Mouse (Mus musculus) right cerebral cortex, postnatal 14 days (tissue): ENCODE results near the gene Astn2.

Experiments
- DNase-seq: peaks from one replicate; pipeline ENCODE4 v3.0.0; 2022

The Astn2 gene

DNA sequence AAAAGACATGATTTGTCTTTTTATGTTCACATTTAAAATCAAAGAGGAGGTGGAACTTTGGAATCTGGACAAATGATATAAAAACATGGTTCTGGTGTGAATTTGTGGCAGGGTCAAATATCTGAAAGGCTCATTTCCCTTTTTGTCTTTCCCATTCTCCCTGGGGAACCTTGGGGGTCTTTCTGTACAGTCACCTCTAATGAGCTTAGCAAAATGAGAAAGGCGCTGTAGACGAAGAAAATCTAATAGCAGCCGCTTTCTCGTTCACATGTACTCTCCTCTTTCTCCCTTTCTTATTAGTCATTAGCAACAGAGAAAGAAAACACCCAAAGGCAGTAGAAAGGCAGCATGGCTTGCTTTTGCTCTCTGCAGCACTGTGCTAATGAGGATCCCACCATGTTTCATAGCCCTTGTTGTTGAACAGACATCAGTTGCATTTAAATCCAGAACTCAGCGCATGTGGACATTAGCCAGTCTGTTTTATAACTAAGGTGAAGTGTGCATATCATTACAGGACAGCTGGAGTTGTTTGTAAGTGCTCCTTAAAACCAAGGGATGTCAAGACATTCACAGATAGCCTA lies 737.3 kb downstream of the Astn2 start:
- no peak for DNase-seq

DNA sequence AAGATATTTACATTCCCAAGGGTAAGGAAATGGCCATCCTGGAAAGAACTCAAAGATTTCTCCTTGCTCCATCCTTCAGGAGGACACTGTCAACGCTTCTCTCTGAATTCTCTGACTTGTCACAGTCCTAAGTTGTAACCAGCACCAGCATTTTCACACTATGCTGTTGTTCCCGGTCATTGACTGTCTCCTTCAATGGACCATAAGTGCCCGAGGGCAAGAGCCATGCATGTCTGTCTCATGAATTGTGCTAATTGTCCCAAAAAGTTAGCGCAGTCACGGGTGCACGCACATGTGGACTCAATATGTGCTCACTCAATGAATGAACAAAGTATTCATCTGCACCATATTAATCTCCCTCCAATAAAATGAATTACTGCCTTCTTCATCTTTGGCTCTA lies 741.2 kb downstream of the Astn2 start:
- DNase-seq: no peak

- DNase-seq: peak; percentile 91
Measured at GRCm38 (mm10) chr4:65654723-65655122, 749.7 kb downstream of the Astn2 start.

GRCm38 (mm10) chr4:65642611-65643010 lies 761.8 kb downstream of the Astn2 start:
- no peak for DNase-seq

DNA sequence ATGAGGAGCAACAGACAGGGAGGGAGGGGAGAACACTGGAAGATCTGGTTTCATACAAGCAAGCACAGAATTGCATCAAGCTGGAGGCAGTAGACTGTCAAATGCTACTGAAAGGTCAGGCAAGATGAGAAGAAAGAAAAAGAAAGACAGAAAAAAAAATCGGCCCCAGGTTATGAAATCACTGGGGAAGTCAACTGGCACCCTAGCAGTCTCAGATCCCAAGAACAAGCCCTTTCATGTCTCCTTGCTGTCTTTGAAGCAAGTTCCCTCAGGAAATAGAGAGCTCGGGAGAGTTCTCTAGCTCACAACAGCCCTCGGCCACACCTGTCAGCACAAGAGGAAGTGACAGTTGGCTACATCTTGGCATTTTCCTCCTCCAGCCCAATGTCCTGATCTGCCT lies 766.2 kb downstream of the Astn2 start:
- DNase-seq: no peak

GRCm38 (mm10) chr4:65620125-65620524 lies 784.3 kb downstream of the Astn2 start:
- DNase-seq: no peak

- no peak for DNase-seq
Measured at GRCm38 (mm10) chr4:65613135-65613534, 791.3 kb downstream of the Astn2 start.

- no peak for DNase-seq
Measured at GRCm38 (mm10) chr4:65610896-65611295, 793.5 kb downstream of the Astn2 start.

- no peak for DNase-seq
Measured at GRCm38 (mm10) chr4:65610329-65610728, 794.1 kb downstream of the Astn2 start.

DNA sequence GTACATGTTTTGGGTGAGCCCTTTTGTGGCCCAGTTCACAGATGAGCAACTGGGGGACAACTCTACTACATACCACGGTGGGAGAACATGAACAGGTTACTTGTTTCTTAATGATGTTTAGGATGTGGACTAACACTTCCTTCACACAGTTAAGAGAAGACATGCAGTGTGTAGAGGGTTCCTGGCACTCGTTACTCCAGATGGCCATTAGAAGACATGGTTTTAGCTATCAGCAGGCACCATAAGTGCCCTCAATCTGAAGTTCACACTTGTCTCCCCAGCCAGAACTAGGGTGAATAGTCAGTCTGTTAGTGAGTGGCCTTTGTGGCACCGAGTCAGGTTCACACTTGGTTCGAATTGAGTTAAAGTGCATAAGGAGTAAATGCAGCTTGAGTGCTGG lies 796.3 kb downstream of the Astn2 start:
- no peak for DNase-seq

DNA sequence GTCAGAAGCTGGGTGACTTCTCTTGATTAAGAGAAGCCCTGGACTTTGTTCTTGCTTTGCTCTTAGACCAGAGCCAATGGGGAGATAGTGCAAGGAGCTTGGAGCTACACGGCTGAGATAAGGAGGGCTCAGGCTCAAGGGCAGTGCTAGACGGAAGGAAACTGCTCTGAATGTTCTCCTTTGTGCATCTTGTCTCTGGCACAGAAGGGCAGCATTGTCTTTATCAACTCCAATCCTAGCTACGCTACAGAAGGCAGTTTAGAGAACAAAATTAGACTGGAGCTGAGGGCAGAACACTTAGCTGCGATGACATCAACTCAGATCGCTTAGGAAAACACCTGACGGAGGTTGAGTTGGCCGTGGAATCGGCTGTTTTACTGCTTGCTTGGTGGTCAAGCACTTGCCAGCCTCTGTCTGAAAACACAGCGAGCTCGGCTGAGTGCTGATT lies 797.2 kb downstream of the Astn2 start:
- no peak for DNase-seq

GRCm38 (mm10) chr4:65605151-65605702 lies 799.2 kb downstream of the Astn2 start:
- no peak for DNase-seq

DNA sequence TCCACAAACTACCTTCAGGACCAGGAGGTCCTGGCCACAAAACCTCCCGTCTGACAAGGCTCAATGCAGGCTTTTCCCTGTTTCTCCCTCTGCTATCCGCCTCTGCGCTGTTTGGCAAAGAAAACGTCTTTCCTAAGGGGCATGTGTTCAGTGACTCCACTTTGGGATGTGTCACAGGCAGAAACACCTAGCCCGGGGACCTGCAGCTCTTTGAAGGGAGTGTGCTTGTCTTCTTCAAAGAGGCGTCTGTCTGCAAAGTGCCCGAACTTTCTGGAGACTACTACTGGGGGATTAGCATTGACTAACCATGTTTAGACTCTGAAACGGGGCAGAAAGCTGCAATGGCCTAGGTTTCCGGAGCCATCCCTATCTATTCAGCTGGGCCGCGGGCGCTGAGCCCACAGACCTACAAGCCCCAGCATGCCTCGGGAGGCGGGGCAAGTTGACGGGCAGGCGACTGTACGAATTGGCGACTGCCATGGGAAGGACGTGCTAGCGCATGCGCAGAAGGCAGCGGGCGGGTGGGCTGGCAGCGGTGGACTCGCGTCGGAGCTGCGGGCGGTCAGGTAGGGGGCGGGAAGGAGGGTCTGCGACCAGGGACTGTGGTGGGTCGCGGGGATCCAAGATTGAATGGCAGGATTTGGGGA lies 799.8 kb downstream of the Astn2 start, which contains the start of gene Trim32:
Trim32 (plus strand) TSS at position 483 of the 647 bp plus-strand sequence.
- DNase-seq: peak; percentile 100

DNA sequence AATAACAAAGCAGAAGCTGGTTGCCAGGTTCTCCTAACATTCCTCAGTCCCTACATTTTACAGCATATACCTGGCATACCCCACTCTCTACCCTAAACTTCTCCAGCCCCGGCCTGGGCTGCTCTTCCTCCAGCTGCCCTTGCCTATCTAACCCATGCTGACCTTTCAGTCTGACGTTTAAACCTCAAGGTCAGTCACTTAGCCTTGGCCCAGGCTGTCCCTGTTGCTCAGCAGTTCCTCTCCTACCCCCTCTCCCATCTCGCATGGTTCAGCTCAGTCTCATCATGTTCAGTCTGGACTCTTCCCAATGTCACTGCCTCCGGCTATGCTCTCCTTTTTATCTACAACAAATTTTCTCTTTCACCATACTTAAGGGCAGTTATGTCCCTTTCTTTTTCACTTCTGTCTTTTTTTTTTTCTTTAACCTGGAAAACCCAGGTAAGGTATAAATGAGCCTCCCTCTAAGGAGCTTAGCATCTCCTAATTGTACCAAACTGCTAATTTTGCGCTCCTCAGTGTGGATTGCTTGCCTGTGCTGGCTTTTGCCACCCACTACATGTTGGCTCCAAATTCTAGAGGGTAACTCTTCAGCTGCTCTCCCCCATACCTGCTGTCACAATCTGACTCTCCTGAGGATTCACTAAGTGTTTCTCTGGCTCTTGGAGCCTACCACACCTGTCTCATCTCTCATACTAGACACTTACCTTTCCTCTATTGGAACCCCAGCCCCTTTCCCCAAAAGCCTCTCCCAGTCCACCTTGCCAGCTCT lies 809.6 kb downstream of the Astn2 start:
- no peak for DNase-seq

- DNase-seq: no peak
Measured at GRCm38 (mm10) chr4:65589780-65590179, 814.6 kb downstream of the Astn2 start.

GRCm38 (mm10) chr4:65586947-65587346 lies 817.5 kb downstream of the Astn2 start:
- DNase-seq: no peak

- DNase-seq: no peak
Measured at GRCm38 (mm10) chr4:65580254-65580653, 824.2 kb downstream of the Astn2 start.

- no peak for DNase-seq
Measured at GRCm38 (mm10) chr4:65565493-65565892, 838.9 kb downstream of the Astn2 start.

DNA sequence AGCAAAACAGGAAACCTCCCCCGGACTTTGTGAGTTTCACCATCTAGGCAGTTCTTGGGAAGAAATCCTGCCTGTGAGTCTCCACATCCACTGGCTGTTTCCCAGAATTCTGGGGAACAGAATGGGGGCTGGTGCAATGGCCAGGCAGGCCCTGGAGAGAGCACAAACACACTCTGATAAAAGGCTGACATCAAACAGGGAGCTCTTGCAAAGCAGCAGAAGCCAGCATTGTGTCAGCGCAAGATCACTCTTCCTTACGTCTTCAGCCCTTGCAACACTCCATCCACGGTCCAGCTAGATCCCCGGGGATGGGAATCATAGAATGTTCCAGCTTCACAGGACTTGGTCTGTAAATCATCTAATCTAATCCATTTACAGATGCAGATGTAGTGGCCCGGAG lies 855.9 kb downstream of the Astn2 start:
- DNase-seq: no peak

DNA sequence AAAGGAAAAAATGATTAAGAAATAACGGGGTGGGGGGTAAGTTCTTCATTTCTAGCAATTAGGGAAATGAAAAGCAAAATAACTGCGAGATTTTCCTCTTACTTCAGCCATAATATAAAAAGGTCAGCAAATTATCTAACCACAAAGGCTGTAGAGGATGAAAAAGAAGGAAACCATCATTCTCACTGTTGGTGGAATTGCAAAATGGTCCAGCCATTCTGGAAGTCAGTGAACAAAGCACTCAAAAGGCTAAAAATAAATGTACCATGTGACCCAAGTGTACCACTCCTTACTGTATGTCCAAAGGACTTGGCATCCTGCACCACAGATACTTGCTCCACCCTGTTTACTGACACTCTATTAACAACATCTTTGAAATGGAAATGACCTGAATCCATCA lies 858.8 kb downstream of the Astn2 start:
- no peak for DNase-seq

DNA sequence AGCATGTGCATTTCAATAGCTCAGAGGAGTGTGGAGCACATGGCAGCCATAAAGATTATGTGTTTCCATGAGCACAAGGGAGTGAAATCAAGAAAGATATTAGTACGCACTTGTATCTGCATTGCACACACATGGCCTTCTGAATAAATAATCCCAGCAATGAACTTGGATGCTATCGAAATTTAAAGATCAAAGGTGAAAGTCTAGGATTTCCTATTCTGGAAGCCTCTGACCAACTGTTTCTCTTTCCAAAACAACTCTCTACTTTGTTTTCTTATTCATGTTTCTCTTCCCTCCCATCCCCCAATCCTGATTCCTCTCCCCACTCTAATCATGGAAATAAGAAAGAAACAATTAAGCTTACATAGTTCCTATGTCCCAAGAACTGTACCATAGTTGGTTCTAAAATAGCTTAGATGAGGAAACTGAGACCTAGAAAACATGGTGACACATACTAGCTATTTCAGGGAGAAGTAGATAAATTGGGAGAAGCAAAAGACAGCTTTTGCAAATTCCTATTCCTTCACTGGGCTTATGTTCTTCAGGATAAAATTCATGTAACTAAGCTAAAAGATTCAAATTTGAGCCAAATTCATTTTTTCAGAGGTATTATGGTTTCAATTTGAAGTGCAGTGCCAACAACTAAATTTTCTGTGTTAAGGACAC lies 872.2 kb downstream of the Astn2 start:
- no peak for DNase-seq

- no peak for DNase-seq
Measured at GRCm38 (mm10) chr4:65531621-65532020, 872.8 kb downstream of the Astn2 start.

DNA sequence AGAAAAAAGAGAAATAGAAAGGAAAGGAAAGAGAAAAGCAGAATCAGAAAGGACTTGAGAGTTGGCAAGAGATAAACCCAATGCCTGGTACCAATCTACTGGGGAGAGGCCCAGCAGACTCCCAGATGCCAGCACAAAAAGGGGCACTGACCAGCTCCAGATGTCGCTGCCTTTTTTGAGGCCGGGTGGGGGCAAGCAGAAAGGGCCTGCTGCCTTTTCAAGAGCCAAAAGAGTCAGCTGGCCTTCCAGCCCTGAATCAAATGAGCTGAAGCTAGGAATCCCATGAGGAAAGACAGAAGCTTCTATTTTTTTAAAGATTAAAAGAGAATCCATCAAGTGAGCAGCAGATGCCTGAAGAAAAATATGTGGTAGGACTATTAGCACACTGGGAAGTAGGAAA lies 873.5 kb downstream of the Astn2 start:
- DNase-seq: no peak
